Mouse (Mus musculus): ENCODE data around the gene Card19.

DNA sequence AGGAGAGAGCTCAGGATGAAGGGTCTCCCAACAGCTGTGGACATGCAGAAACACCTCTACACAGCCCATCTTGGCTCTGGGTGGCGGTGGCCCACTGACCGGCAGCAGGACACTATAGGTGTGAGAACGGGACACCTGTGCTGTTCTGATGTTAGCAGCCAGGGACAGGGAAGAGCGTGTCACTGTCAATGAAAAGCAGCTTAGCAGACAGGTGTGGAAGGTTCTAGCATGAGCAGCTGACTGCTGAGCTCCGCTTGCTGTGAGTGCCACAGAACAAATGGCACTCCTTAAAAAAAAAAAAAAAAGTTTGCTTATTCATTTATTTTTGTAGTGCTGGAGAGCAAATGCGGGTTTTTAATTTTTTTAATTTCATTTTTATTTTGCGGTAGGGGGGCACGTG lies 21.8 kb upstream of the Card19 start:
- no peak for TF ChIP-seq CTCF (IDR thresholded peaks at IDR 0.05; ENCODE audit: low read depth)
- TF ChIP-seq EP300 (IDR thresholded peaks at IDR 0.05; ENCODE audit: low read depth) = no peak

Measured in liver, embryonic 14.5 days (tissue).